Mouse (Mus musculus) erythroblast, embryonic 14.5 days (primary cell): ENCODE measurements around the gene Prkag2. TPM values are rescaled to one million over a fixed set of nuclear protein-coding genes. Genes with fewer than 3 reads are reported as not detected.

Experiments used
- H3K27me3 ChIP-seq: 2 replicates; pipeline ENCODE4 v1.6.1; 2012; ENCODE audit warnings: inconsistent platforms; ENCODE audit not compliant: control insufficient read depth
- H3K36me3 ChIP-seq: 2 replicates; pipeline ENCODE4 v1.6.1; 2012; ENCODE audit warnings: mild to moderate bottlenecking, inconsistent platforms; ENCODE audit not compliant: control insufficient read depth
- H3K4me1 ChIP-seq: 2 replicates; pipeline ENCODE4 v1.6.1; 2012; ENCODE audit warnings: inconsistent platforms; ENCODE audit not compliant: control insufficient read depth
- H3K4me3 ChIP-seq: replicated peaks from 2 replicates; pipeline ENCODE3; 2012; ENCODE audit warnings: moderate library complexity, mild to moderate bottlenecking, inconsistent platforms
- H3K9me3 ChIP-seq: 2 replicates; pipeline ENCODE4 v1.6.1; 2012; ENCODE audit warnings: low read length, inconsistent platforms, mixed read lengths; ENCODE audit not compliant: control insufficient read depth
- GATA1 ChIP-seq: IDR thresholded peaks from 2 replicates; pipeline ENCODE4 v1.6.1; 2012; ENCODE audit warnings: low read length, inconsistent platforms, mixed read lengths
- TAL1 ChIP-seq: IDR thresholded peaks from 3 replicates; pipeline ENCODE4 v1.6.1; 2012; ENCODE audit warnings: low read length, inconsistent platforms, mixed read lengths
- polyA plus RNA-seq: library from polyadenylated mRNA; stranded (reverse); fragments of >175 nt; gene quantifications from 2 replicates; pipeline ENCODE4 v1.2.3, GENCODE M21; 2012

Gene Prkag2
- polyA plus RNA-seq, 1 experiment: 0.07 TPM

- Histone ChIP-seq H3K36me3 (no peaks in the 10 kb centered on the region), H3K9me3 (no peaks in the 10 kb centered on the region), H3K4me3 (no peak overlapping the region), H3K27me3 (no peaks in the 10 kb centered on the region), H3K4me1 (no peaks in the 10 kb centered on the region)
- TF ChIP-seq GATA1: no peak
- no peak for TF ChIP-seq TAL1
These were observed 58.5 kb downstream of the Prkag2 start for GRCm38 (mm10) chr5:25041947-25042346.

- Histone ChIP-seq H3K9me3 (no peaks in the 10 kb centered on the region), H3K4me3 (no peak overlapping the region), H3K27me3 (no peaks in the 10 kb centered on the region), H3K4me1 (no peaks in the 10 kb centered on the region), H3K36me3 (no peaks in the 10 kb centered on the region)
- TF ChIP-seq TAL1: no peak
- TF ChIP-seq GATA1: no peak
These were observed 59.1 kb downstream of the Prkag2 start for GRCm38 (mm10) chr5:25041307-25041706.

GRCm38 (mm10) chr5:25040903-25041302 is 59.5 kb downstream of the Prkag2 start:
- no peak for TF ChIP-seq TAL1
- no peak for TF ChIP-seq GATA1
- no peak overlapping the region for H3K4me3 ChIP-seq
- H3K4me1 ChIP-seq: no peaks in the 10 kb centered on the region
- H3K9me3 ChIP-seq: no peaks in the 10 kb centered on the region
- H3K27me3 ChIP-seq: no peaks in the 10 kb centered on the region
- H3K36me3 ChIP-seq: no peaks in the 10 kb centered on the region

- Histone ChIP-seq H3K9me3 (no peaks in the 10 kb centered on the region), H3K36me3 (no peaks in the 10 kb centered on the region), H3K27me3 (no peaks in the 10 kb centered on the region), H3K4me3 (no peak overlapping the region), H3K4me1 (peaks cover 2% of the 10 kb centered on the region; the same call in 1 of the 2 replicates)
- no peak for TF ChIP-seq TAL1
- no peak for TF ChIP-seq GATA1
These were observed 61.6 kb downstream of the Prkag2 start for GRCm38 (mm10) chr5:25038827-25039226.

- no peak for TF ChIP-seq GATA1
- no peak for TF ChIP-seq TAL1
- Histone ChIP-seq H3K27me3 (no peaks in the 10 kb centered on the region), H3K9me3 (no peaks in the 10 kb centered on the region), H3K36me3 (no peaks in the 10 kb centered on the region), H3K4me3 (no peak overlapping the region), H3K4me1 (peaks cover 14% of the 10 kb centered on the region)
These were observed 65.1 kb downstream of the Prkag2 start for GRCm38 (mm10) chr5:25035391-25035790.

- H3K27me3 ChIP-seq: no peaks in the 10 kb centered on the region
- no peaks in the 10 kb centered on the region for H3K9me3 ChIP-seq
- H3K4me1 ChIP-seq: peaks cover 33% of the 10 kb centered on the region
- H3K36me3 ChIP-seq: no peaks in the 10 kb centered on the region
- H3K4me3 ChIP-seq: no peak overlapping the region
- TF ChIP-seq GATA1 (no peak), TAL1 (no peak)
These were observed 69.0 kb downstream of the Prkag2 start for GRCm38 (mm10) chr5:25031456-25031856.

- TF ChIP-seq GATA1 (no peak), TAL1 (no peak)
- H3K27me3 ChIP-seq: no peaks in the 10 kb centered on the region
- H3K9me3 ChIP-seq: no peaks in the 10 kb centered on the region
- H3K36me3 ChIP-seq: no peaks in the 10 kb centered on the region
- H3K4me3 ChIP-seq: no peak overlapping the region
- peaks cover 33% of the 10 kb centered on the region for H3K4me1 ChIP-seq
These were observed 69.4 kb downstream of the Prkag2 start for GRCm38 (mm10) chr5:25031037-25031436.

GRCm38 (mm10) chr5:25030276-25030681 is 70.2 kb downstream of the Prkag2 start:
- TF ChIP-seq TAL1: no peak
- no peak for TF ChIP-seq GATA1
- Histone ChIP-seq H3K4me1 (peaks cover 31% of the 10 kb centered on the region), H3K9me3 (no peaks in the 10 kb centered on the region), H3K36me3 (no peaks in the 10 kb centered on the region), H3K27me3 (no peaks in the 10 kb centered on the region), H3K4me3 (no peak overlapping the region)

- Histone ChIP-seq H3K9me3 (no peaks in the 10 kb centered on the region), H3K27me3 (no peaks in the 10 kb centered on the region), H3K4me1 (peaks cover 31% of the 10 kb centered on the region), H3K36me3 (no peaks in the 10 kb centered on the region), H3K4me3 (no peak overlapping the region)
- TF ChIP-seq TAL1: no peak
These were observed 72.8 kb downstream of the Prkag2 start for GRCm38 (mm10) chr5:25027673-25028072.

- TF ChIP-seq TAL1: no peak
- no peak for TF ChIP-seq GATA1
- Histone ChIP-seq H3K4me1 (peaks cover 20% of the 10 kb centered on the region), H3K36me3 (peaks cover under 1% of the 10 kb centered on the region; the same call in 1 of the 2 replicates), H3K9me3 (no peaks in the 10 kb centered on the region), H3K4me3 (no peak overlapping the region), H3K27me3 (no peaks in the 10 kb centered on the region)
These were observed 75.0 kb downstream of the Prkag2 start for GRCm38 (mm10) chr5:25025309-25026019.
